Mouse (Mus musculus) C3H10T1/2 (cell line): Measurements from ENCODE around the gene Cep128. TPM values are rescaled to one million over a fixed set of nuclear protein-coding genes. Genes with fewer than 3 reads are reported as not detected.

ENCODE experiments used
- polyA plus RNA-seq, 2 experiments: library from polyadenylated mRNA; unstranded; fragments of >200 nt; fragmentation: generic; extraction: Trizol; gene quantifications; one replicate each; pipeline ENCODE4 v1.2.1; 2012; ENCODE audit warnings: missing spikeins in 2 of 2

Gene Cep128
- 1 to 10 TPM in 1 of 2 experiments, under 1 TPM in 1; 0.68 to 6.5 TPM for polyA plus RNA-seq

GRCm38 (mm10) chr12:91384281-91385017 lies at the start of gene Cep128, which contains the start of gene Tshr:
TSS of gene Cep128 (minus strand) at chr12:91384409.
TSS of gene Tshr (plus strand) at chr12:91384563.

Other genes with a start within 250 kb of the Cep128 start
- under 1 TPM in 1 of 2 experiments, not detected in 1; 0.02 TPM for gene Tshr, start 154 bp upstream of the Cep128 start, polyA plus RNA-seq
- 1 to 10 TPM in 1 of 2 experiments, under 1 TPM in 1; 0.43 to 2.5 TPM for gene Gtf2a1, start 206.1 kb upstream of the Cep128 start, polyA plus RNA-seq